Mouse (Mus musculus): ENCODE results near the gene Mvb12b.

DNA sequence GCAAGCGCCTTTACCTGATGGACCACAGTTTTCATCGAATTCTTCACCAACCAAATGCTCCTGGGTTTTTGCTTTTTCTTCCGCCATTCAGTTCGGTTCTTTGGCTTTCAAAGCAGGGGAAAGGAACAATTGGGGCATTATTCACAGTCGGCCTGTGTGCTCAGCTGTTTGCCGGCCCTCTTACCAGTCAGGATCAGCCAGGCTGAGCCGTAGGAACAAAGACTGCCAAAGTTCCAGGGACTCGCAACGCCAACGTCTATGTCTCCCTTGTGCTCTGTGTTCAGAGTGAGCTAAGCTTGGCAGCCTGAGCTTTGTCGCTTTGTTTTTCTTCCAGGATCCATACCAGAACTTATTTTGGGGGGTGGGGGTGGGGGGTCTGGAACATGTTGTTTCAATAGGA, 28.9 kb upstream of the Mvb12b start:
- TF ChIP-seq POLR2A (IDR thresholded peaks at IDR 0.05; ENCODE audit: extremely low read depth, insufficient read depth, low read length) (no peak), CTCF (IDR thresholded peaks at IDR 0.05; ENCODE audit: low read depth, low read length) (no peak)
